Mouse (Mus musculus) bone marrow macrophage, adult 2 months (primary cell): ENCODE data around the gene Cbx4.

Experiments used
- CTCF ChIP-seq: IDR thresholded peaks from 2 replicates; pipeline ENCODE4 v1.5.1; 2012; ENCODE audit warnings: low read depth, mild to moderate bottlenecking, low read length, moderate library complexity
- POLR2A ChIP-seq: IDR thresholded peaks from 2 replicates; pipeline ENCODE4 v1.6.1; 2012; ENCODE audit warnings: mild to moderate bottlenecking, low read depth, low read length, borderline replicate concordance

- TF ChIP-seq CTCF, result peak; percentile 41
- no peak for TF ChIP-seq POLR2A
Observed at GRCm38 (mm10) chr11:119054351-119055345, 31.4 kb downstream of the Cbx4 start.
